Mouse (Mus musculus) kidney, embryonic 16.5 days (tissue): Measurements from ENCODE around the gene Lrig1. TPM values are rescaled to one million over a fixed set of nuclear protein-coding genes. Genes with fewer than 3 reads are reported as not detected.

Source experiments
- ATAC-seq: fragments of 200-750 bp; cut with Nextera tagmentation; 2 replicates; pipeline ENCODE4 v1.8.0; 2017; ENCODE audit warnings: moderate TSS enrichment; ENCODE audit not compliant: low FRiP score, low TSS enrichment
- H3K27ac ChIP-seq: fragments of 300-500 bp; sonication (generic); 2 replicates; pipeline ENCODE4 v1.5.1; 2014; ENCODE audit warnings: low read length
- H3K27me3 ChIP-seq: fragments of 300-500 bp; sonication (generic); 2 replicates; pipeline ENCODE4 v1.6.1; 2014; ENCODE audit warnings: low read length, control low read depth, mixed read lengths; ENCODE audit not compliant: insufficient read depth
- H3K36me3 ChIP-seq: fragments of 300-500 bp; sonication (generic); 2 replicates; pipeline ENCODE4 v1.6.1; 2014; ENCODE audit warnings: low read length, control low read depth, mixed read lengths; ENCODE audit not compliant: insufficient read depth
- H3K4me1 ChIP-seq: fragments of 300-500 bp; sonication (generic); 2 replicates; pipeline ENCODE4 v1.6.1; 2014; ENCODE audit warnings: low read length, control low read depth, mixed read lengths; ENCODE audit not compliant: insufficient read depth
- H3K4me2 ChIP-seq: fragments of 300-500 bp; sonication (generic); replicated peaks from 2 replicates; pipeline ENCODE4 v1.6.1; 2014; ENCODE audit warnings: low read depth, low read length
- H3K4me3 ChIP-seq: fragments of 300-500 bp; sonication (generic); 2 replicates; pipeline ENCODE4 v1.5.1; 2014; ENCODE audit warnings: mild to moderate bottlenecking, low read length
- H3K9ac ChIP-seq: fragments of 300-500 bp; sonication (generic); replicated peaks from 2 replicates; pipeline ENCODE4 v1.6.1; 2014; ENCODE audit warnings: low read length
- H3K9me3 ChIP-seq: fragments of 300-500 bp; sonication (generic); 2 replicates; pipeline ENCODE4 v1.6.1; 2016; ENCODE audit warnings: low read length, control low read depth
- WGBS: fragments of 180-500 bp; shearing (Covaris S2); extraction: QIAGEN DNeasy Blood & Tissue Kit; methylation state at CpG from one replicate; pipeline ENCODE4 v1.1.7; 2014; 5-methylcytosine and 5-hydroxymethylcytosine counted together
- polyA plus RNA-seq: library from polyadenylated mRNA; unstranded; fragments of >200 nt; fragmentation: Nextera tagmentation; extraction: Ambion mirVana; gene quantifications from 2 replicates; pipeline ENCODE4 v1.2.1, GENCODE M21; 2015

Gene Lrig1
- polyA plus RNA-seq, 1 experiment from 2014 or later: 7.4 TPM

DNA sequence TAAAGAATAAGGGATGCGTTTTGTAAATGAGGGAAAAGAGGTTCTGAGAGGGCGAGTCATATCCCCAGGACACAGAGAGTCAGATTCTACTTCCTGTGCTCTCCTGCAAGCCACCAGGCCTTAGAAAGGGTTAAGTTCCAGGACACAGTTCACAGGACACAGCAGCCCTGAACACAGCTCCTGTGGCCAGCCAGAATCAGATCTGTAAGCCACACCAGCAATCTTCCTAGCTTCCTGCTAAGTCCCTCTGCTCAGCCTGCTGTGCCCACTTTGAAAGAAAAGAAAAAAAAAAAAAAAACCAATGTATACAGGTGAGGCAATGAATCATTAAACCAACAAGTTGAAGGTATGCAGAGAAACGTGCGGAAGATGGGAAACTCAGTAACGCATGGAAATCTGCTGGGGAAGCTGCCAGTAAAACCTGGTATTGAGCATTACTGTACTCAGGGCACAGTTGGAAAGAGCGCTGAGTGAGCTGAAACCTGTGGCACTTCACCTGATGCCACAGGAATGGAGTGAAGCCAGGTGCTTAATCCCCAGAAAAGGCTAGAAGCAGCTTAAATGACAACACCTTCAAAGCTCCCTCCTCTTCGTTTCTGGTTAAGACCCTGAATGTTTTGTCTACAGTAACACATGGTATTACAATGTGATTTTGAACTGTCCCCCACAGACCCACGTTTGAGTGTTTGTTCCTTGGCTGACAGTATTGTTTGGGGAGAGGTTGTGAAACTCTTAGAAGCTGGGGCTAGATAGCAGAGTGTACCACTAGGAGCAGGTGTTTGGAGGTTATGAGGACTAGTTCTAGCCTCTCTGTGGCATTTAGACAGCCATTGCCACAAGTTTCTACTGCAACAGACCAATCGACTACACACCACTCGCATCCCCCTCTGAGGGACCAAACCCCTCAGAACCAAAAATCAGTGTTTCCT, 46.3 kb downstream of the Lrig1 start:
- Histone ChIP-seq H3K27me3 (no peaks in the 10 kb centered on the region), H3K4me3 (no peak overlapping the region), H3K9me3 (no peaks in the 10 kb centered on the region), H3K4me1 (peaks cover 74% of the 10 kb centered on the region), H3K27ac (peak overlapping the region; percentile 57), H3K9ac (no peak overlapping the region), H3K36me3 (no peaks in the 10 kb centered on the region), H3K4me2 (no peak overlapping the region)
- ATAC-seq: peak; percentile 64; the same call in 1 of the 2 replicates
- WGBS: 46% methylated on average over 10 of the region's 10 CpGs

DNA sequence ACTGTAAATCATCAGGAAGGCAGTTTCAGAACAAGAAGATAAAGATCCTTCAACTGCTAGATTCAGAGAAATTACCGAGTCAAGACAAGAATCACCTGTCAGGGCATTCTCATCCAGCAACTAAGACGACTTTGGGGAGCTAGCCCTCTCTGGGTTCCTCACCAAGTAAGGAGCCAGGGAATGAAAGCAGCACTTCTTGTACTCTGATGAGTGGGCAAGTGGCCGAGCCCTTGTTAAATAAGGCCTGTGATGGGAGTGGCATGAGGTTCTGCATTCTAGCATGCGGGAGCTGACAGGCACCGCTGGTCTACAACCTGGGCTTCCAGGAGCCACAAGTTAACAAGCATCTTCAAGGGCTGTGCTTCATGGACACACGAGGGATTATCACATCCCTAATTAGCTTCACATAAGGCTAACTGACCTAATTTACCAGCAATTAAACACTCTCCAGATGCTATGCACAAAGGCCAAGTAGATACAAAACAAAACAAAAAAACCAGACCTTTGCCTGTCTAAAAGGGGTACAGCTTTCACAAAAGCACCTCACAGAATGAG, 47.2 kb downstream of the Lrig1 start:
- no peak overlapping the region for H3K4me2 ChIP-seq
- no peaks in the 10 kb centered on the region for H3K36me3 ChIP-seq
- H3K4me1 ChIP-seq: peaks cover 74% of the 10 kb centered on the region
- no peaks in the 10 kb centered on the region for H3K9me3 ChIP-seq
- H3K27ac ChIP-seq: peak overlapping the region; percentile 57; the same call in 1 of the 2 replicates
- whole genome bisulfite sequencing: 41% methylated on average over 6 of the region's 6 CpGs
- no peak overlapping the region for H3K4me3 ChIP-seq
- H3K27me3 ChIP-seq: no peaks in the 10 kb centered on the region
- ATAC-seq: no peak
- H3K9ac ChIP-seq: no peak overlapping the region

DNA sequence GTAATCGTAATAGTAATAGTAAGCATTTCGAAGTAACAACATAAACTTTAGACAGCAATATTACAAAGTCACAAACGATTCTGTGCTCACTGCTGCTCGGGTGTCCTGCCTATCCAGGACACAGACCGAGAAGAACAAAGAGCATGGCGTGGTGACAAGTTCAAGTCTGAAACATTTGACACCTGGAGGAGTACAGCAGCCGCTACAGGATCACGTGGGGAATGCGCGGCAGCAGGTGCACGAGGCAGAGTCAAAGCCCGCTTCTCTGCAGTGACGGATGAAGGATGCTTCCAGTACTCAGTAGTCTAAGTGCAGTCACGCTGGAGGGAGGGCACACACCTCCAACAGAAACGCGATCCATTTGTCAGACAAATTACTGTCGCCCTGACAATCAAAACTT, 48.4 kb downstream of the Lrig1 start:
- Histone ChIP-seq H3K9ac (no peak overlapping the region), H3K9me3 (no peaks in the 10 kb centered on the region), H3K4me3 (no peak overlapping the region), H3K36me3 (no peaks in the 10 kb centered on the region), H3K4me1 (peaks cover 73% of the 10 kb centered on the region), H3K4me2 (no peak overlapping the region), H3K27ac (no peak overlapping the region), H3K27me3 (no peaks in the 10 kb centered on the region)
- no peak for ATAC-seq
- WGBS: 63% methylated on average over 17 of the region's 17 CpGs

DNA sequence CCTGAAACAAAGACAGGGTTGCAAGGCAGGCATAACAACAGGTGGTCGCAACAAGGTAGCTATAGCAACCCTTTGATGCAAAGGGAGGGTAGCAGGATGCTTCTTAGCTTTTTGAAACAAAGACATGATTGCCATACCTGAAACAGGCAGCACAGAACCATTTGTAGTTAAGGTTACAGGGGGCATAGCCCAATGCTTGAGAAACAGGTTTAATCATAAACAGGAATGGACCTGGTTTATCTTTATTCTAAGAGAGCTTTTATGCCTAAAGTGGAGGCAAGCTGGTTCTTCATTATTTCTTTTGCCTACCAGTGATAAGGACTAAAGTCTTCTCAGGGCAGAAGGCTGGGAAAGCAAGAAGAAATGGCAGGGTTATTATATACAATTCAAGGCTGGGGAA, 50.3 kb downstream of the Lrig1 start:
- H3K9me3 ChIP-seq: no peaks in the 10 kb centered on the region
- no peaks in the 10 kb centered on the region for H3K36me3 ChIP-seq
- no peak overlapping the region for H3K9ac ChIP-seq
- no peak for ATAC-seq
- H3K27me3 ChIP-seq: no peaks in the 10 kb centered on the region
- H3K4me3 ChIP-seq: no peak overlapping the region
- no peak overlapping the region for H3K4me2 ChIP-seq
- peaks cover 59% of the 10 kb centered on the region for H3K4me1 ChIP-seq
- WGBS: 69% methylated on average over 1 of the region's 1 CpGs
- no peak overlapping the region for H3K27ac ChIP-seq

DNA sequence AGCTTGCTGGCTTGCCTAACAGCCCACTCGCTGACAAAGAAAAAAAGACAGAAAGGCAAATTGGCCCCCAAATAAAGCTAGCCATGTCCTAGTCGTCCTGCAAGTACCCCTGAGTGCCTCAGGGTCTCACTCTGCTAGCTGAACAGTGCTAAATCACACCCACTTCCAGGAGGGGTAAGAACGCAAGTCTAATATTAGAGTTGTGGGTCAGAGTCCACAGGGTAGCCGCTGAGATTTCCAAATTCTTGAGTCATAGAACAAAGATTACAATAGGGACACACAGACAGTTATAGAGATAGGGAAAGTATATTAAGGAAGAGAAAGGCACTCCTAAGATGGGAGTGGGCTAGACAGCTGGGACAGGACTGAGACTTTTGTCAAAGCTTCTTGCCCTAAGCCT, 51.5 kb downstream of the Lrig1 start:
- peaks cover 53% of the 10 kb centered on the region for H3K4me1 ChIP-seq
- no peak overlapping the region for H3K4me2 ChIP-seq
- ATAC-seq: no peak
- peak overlapping the region; percentile 86 for H3K27ac ChIP-seq
- no peak overlapping the region for H3K9ac ChIP-seq
- WGBS: 45% methylated on average over 4 of the region's 4 CpGs
- H3K27me3 ChIP-seq: no peaks in the 10 kb centered on the region
- no peaks in the 10 kb centered on the region for H3K36me3 ChIP-seq
- no peaks in the 10 kb centered on the region for H3K9me3 ChIP-seq
- H3K4me3 ChIP-seq: no peak overlapping the region

DNA sequence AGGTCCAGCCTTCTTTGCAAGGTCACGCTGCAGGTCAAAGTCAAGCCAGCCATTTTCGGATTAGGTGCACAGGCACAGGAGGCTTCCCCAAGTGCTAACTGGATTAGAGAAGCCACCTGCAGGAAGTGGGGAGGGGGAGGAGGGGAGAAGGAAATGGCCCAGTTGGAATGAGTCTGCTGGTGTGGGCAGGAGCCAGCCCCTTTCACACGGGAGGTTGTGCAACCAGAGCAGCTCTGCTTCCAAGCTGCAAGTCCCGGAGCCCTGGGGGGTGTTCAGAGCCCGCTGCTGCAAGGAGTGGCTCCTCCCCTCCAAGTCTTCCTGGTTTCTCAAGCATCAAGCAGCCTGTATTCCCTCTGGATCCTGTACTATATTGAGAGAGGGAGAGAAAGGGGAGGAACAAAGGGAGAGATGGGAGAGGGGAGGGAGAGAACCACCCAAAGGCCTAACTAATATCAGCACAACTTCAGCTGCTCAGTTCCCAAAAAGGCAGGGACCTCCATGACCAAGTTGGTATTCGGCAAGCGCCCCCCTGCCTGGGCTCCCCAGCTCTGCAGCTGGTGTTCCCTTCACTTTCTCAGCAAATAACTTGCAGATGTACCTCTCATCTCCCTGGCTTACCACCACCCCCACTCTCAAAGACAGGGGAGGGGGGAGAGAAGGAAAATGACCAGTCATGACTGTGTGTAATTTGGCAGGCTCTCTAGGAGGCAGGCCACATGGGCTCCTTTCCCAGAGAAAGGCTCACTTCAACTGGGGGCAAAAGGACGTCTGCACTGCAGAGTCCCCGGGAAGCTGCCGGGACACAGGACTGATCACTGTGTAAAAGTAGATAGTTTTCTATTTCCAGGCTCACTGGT, 52.2 kb downstream of the Lrig1 start:
- no peaks in the 10 kb centered on the region for H3K9me3 ChIP-seq
- H3K27ac ChIP-seq: peak overlapping the region; percentile 86
- peaks cover 47% of the 10 kb centered on the region for H3K4me1 ChIP-seq
- 18% methylated on average over 10 of the region's 10 CpGs for WGBS
- no peak overlapping the region for H3K4me3 ChIP-seq
- peak; percentile 83 for ATAC-seq
- H3K27me3 ChIP-seq: no peaks in the 10 kb centered on the region
- H3K4me2 ChIP-seq: 0 out of 2 replicates have a peak overlapping the region, but pooled peaks have one; percentile 19
- H3K36me3 ChIP-seq: no peaks in the 10 kb centered on the region
- H3K9ac ChIP-seq: peak overlapping the region; percentile 49

DNA sequence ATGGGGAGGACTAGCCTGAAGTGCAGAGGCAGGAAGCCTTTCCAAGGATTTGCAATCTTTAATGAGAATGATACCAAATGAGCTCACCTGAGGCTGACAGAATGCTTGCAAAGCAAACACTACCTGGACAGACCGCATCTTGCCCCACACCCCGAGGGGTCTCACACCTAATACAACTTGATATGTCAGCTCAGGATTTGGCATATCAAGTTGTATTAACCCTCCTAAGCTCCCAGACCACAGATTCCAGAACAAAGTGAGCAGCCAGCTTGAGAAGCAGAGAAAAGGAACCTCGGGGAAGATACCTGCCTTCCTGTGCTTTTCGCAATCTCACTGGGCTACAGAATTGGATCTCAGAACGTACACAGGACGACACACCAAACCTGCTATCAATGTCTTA, 53.1 kb downstream of the Lrig1 start:
- ATAC-seq: no peak
- peak overlapping the region; percentile 86 for H3K27ac ChIP-seq
- H3K36me3 ChIP-seq: no peaks in the 10 kb centered on the region
- H3K4me3 ChIP-seq: no peak overlapping the region
- H3K4me2 ChIP-seq: no peak overlapping the region
- H3K27me3 ChIP-seq: no peaks in the 10 kb centered on the region
- peaks cover 41% of the 10 kb centered on the region for H3K4me1 ChIP-seq
- WGBS: 86% methylated on average over 6 of the region's 6 CpGs
- H3K9me3 ChIP-seq: no peaks in the 10 kb centered on the region
- H3K9ac ChIP-seq: no peak overlapping the region

DNA sequence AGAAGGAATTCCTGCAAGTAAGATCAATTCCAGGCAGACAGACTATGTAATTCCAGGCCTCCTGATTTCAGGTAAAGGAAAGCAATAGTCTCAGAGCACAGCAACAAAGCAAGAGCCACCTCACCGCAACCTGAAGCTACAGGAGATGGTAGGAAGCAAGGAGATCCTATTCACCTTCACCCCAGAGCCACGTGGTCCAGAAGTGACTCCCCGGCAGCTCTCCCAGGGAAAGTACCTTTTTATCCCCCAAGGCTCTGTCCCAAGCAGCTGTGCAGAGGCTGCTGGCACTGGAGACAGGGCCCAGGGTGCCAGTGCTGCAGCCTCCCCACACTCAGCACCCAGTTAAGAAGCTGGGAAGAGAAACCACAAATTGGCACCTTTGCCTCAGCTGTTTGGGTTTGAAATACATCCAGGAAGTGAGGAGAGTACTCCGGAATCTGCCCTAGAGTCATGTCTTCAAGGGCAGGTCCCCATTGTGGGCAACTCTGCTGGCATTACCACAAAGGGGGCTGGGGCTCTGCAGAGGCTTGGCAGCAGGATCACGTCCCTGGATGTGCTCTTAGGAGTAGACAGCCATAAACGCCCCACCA, 53.6 kb downstream of the Lrig1 start:
- no peak for ATAC-seq

DNA sequence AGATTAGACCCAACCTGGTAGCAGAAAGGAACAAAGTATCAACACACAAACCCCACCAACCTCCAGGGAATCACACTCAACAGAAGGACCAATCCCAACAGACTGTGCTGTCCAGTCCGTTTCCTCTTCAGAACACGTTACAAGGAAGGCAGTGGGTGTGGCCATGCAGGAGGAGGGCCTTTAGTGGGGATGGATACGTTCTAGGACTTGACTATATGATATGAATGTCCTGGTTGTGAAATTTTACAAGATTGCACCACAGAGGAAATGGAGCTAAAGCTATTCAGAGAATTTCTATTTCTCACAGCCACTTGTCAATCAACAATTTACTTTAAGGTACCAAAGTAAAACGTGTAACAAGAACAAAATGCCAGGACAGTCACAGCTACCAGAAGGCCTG, 54.2 kb downstream of the Lrig1 start:
- no peaks in the 10 kb centered on the region for H3K27me3 ChIP-seq
- ATAC-seq: no peak
- H3K9me3 ChIP-seq: no peaks in the 10 kb centered on the region
- no peak overlapping the region for H3K27ac ChIP-seq
- no peak overlapping the region for H3K4me3 ChIP-seq
- no peak overlapping the region for H3K4me2 ChIP-seq
- peaks cover 43% of the 10 kb centered on the region for H3K4me1 ChIP-seq
- H3K9ac ChIP-seq: no peak overlapping the region
- no peaks in the 10 kb centered on the region for H3K36me3 ChIP-seq
- 54% methylated on average over 4 of the region's 4 CpGs for WGBS

More for the DNA sequence above, 53.6 kb downstream of the Lrig1 start:
- Histone ChIP-seq H3K36me3 (no peaks in the 10 kb centered on the region), H3K27me3 (no peaks in the 10 kb centered on the region), H3K4me3 (no peak overlapping the region), H3K27ac (0 out of 2 replicates have a peak overlapping the region, but pooled peaks have one; percentile 40), H3K9me3 (no peaks in the 10 kb centered on the region), H3K4me2 (no peak overlapping the region), H3K4me1 (peaks cover 41% of the 10 kb centered on the region), H3K9ac (no peak overlapping the region)
- WGBS: 70% methylated on average over 6 of the region's 6 CpGs
